Mouse (Mus musculus) embryonic fibroblast, embryonic 13.5 days (primary cell): ENCODE measurements around the gene Wfs1.

Experiments used
- CTCF ChIP-seq: IDR thresholded peaks from 2 replicates; pipeline ENCODE4 v1.5.1; 2011; ENCODE audit warnings: mild to moderate bottlenecking, control low read depth, low read length, moderate library complexity, borderline replicate concordance; ENCODE audit not compliant: insufficient read depth
- POLR2A ChIP-seq: IDR thresholded peaks from 2 replicates; pipeline ENCODE4 v1.6.1; 2011; ENCODE audit warnings: low read depth, mild to moderate bottlenecking, control low read depth, low read length, moderate library complexity

DNA sequence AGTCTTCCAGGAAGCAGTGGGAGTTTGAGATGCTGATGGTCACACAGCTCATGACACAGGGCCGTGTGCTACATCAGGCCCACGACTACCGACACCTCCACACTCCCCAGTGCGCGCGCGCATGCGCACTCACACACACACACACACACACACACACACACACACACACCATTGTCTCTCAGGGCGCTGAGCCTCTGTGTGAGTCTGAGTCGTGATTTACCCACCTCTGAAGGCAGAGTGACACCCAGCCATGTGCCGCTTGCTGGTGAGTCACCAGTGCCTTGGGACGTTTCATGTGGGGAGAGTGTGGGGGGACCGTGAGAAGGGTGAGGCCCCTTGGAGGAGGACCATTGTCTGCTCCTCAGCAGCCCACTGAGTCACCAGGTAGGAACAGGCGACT is 7.4 kb upstream of the Wfs1 start:
- TF ChIP-seq CTCF = no peak
- TF ChIP-seq POLR2A = no peak
